Mouse (Mus musculus) CH12F3 (cell line): ENCODE results near the gene Tbpl1.

Experiments
- in situ Hi-C: fragments of 300-500 bp; cut with MboI; formaldehyde crosslinking; loops from 2 replicates; pipeline ENCODE4 v1.14.3; 2020; ENCODE audit warnings: low sequenced_read_pairs

Tbpl1 gene

GRCm38 (mm10) chr10:22731272-22732093 is at the start of gene Tbpl1:
Gene Tbpl1, minus strand, starts transcription at chr10:22731938.
- in situ Hi-C loops: no loop called here

- in situ Hi-C loops: no loop called here
Measured at GRCm38 (mm10) chr10:22781466-22781865, 49.7 kb upstream of the Tbpl1 start.

- in situ Hi-C loops: no loop called here
Measured at GRCm38 (mm10) chr10:22777939-22778338, 46.2 kb upstream of the Tbpl1 start.

- in situ Hi-C loops: no loop called here
Measured at GRCm38 (mm10) chr10:22776007-22776698, 44.4 kb upstream of the Tbpl1 start.

GRCm38 (mm10) chr10:22775456-22775855 is 43.7 kb upstream of the Tbpl1 start:
- in situ Hi-C loops: no loop called here

- in situ Hi-C loops: no loop called here
Measured at GRCm38 (mm10) chr10:22774626-22775025, 42.9 kb upstream of the Tbpl1 start.

GRCm38 (mm10) chr10:22754240-22754639 is 22.5 kb upstream of the Tbpl1 start:
- in situ Hi-C loops: no loop called here

- in situ Hi-C loops: no loop called here
Measured at GRCm38 (mm10) chr10:22751175-22751682, 19.5 kb upstream of the Tbpl1 start.

- in situ Hi-C loops: no loop called here
Measured at GRCm38 (mm10) chr10:22746334-22747322, 14.9 kb upstream of the Tbpl1 start.

- in situ Hi-C loops: no loop called here
Measured at GRCm38 (mm10) chr10:22745922-22746321, 14.2 kb upstream of the Tbpl1 start.

GRCm38 (mm10) chr10:22732181-22732580 is 443 bp upstream of the Tbpl1 start:
- in situ Hi-C loops: no loop called here

GRCm38 (mm10) chr10:22730992-22731271 is 806 bp downstream of the Tbpl1 start:
- in situ Hi-C loops: no loop called here

GRCm38 (mm10) chr10:22730266-22730991 is 1.3 kb downstream of the Tbpl1 start:
- in situ Hi-C loops: no loop called here

GRCm38 (mm10) chr10:22728257-22728656 is 3.5 kb downstream of the Tbpl1 start:
- in situ Hi-C loops: no loop called here

GRCm38 (mm10) chr10:22726295-22726694 is 5.4 kb downstream of the Tbpl1 start:
- in situ Hi-C loops: no loop called here

GRCm38 (mm10) chr10:22725166-22725565 is 6.6 kb downstream of the Tbpl1 start:
- in situ Hi-C loops: no loop called here

- in situ Hi-C loops: no loop called here
Measured at GRCm38 (mm10) chr10:22720781-22721529, 10.8 kb downstream of the Tbpl1 start.

- in situ Hi-C loops: no loop called here
Measured at GRCm38 (mm10) chr10:22718475-22718874, 13.3 kb downstream of the Tbpl1 start.

GRCm38 (mm10) chr10:22714520-22714919 is 17.2 kb downstream of the Tbpl1 start:
- in situ Hi-C loops: no loop called here

GRCm38 (mm10) chr10:22712955-22713354 is 18.8 kb downstream of the Tbpl1 start:
- in situ Hi-C loops: no loop called here
